Mouse (Mus musculus): ENCODE results near the gene Vmn2r39.
"Not testable (repeated sequence)": the region's sequence is repeated elsewhere in the genome, so short reads cannot be mapped to it uniquely, and the experiment has no call there.

- not testable (repeated sequence) for TF ChIP-seq CTCF (IDR thresholded peaks at IDR 0.05; ENCODE audit: low read depth); EP300 (optimal IDR thresholded peaks at IDR 0.05)
Observed at GRCm38 (mm10) chr7:9030698-9031097, at the start of gene Vmn2r39.

All from stomach, postnatal 0 days (tissue).